Mouse (Mus musculus) gastrocnemius, postnatal 36 days (tissue): ENCODE measurements around the gene Minpp1. TPM values are rescaled to one million over a fixed set of nuclear protein-coding genes. Genes with fewer than 3 reads are reported as not detected.

Source experiments
- total RNA-seq, 2 experiments: library from RNA; stranded (reverse); gene quantifications; 2 replicates each; pipeline ENCODE4 v1.2.3; 2021

The Minpp1 gene
- total RNA-seq, 2 experiments from 2014 or later, result 12.7 to 15.2 TPM

Other genes with a start within 250 kb of the Minpp1 start
- gene Sgms1, start 96.1 kb upstream of the Minpp1 start, total RNA-seq, result 10 to 100 TPM; 46.3 to 50.1 TPM
- gene Rpl9-ps6, start 19.2 kb upstream of the Minpp1 start, total RNA-seq, result 10 to 100 TPM; 25.7 to 26.5 TPM
- 1 to 10 TPM; 4.4 to 5.3 TPM for gene Papss2, start 110.0 kb downstream of the Minpp1 start, total RNA-seq